Mouse (Mus musculus): Measurements from ENCODE around the gene Trhr2.

The Trhr2 gene

GRCm38 (mm10) chr8:122360696-122361416 is at the start of gene Trhr2:
Trhr2 (minus strand) TSS chr8:122360746.
- no peak for DNase-seq (ENCODE audit: low spot score in 2 of 2)

- DNase-seq (ENCODE audit: low spot score in 2 of 2): no peak
Observed at GRCm38 (mm10) chr8:122407678-122408077, 47.1 kb upstream of the Trhr2 start.

GRCm38 (mm10) chr8:122405146-122405805 is 44.7 kb upstream of the Trhr2 start:
- DNase-seq (ENCODE audit: low spot score in 2 of 2): no peak

GRCm38 (mm10) chr8:122398186-122398585 is 37.6 kb upstream of the Trhr2 start:
- no peak for DNase-seq (ENCODE audit: low spot score in 2 of 2)

GRCm38 (mm10) chr8:122395291-122395690 is 34.7 kb upstream of the Trhr2 start:
- no peak for DNase-seq (ENCODE audit: low spot score in 2 of 2)

GRCm38 (mm10) chr8:122393717-122394116 is 33.2 kb upstream of the Trhr2 start:
- no peak for DNase-seq (ENCODE audit: low spot score in 2 of 2)

GRCm38 (mm10) chr8:122390758-122391157 is 30.2 kb upstream of the Trhr2 start:
- no peak for DNase-seq (ENCODE audit: low spot score in 2 of 2)

GRCm38 (mm10) chr8:122389357-122389756 is 28.8 kb upstream of the Trhr2 start:
- DNase-seq (ENCODE audit: low spot score in 2 of 2): no peak

- DNase-seq (ENCODE audit: low spot score in 2 of 2): no peak
Observed at GRCm38 (mm10) chr8:122383039-122383438, 22.5 kb upstream of the Trhr2 start.

GRCm38 (mm10) chr8:122376365-122377231 is 16.1 kb upstream of the Trhr2 start, which contains the start of gene Zc3h18:
Zc3h18 (plus strand) TSS chr8:122376609.
- peak; percentile 97 to 99 for DNase-seq (ENCODE audit: low spot score in 2 of 2)

- DNase-seq (ENCODE audit: low spot score in 2 of 2): no peak
Observed at GRCm38 (mm10) chr8:122375751-122376364, 15.3 kb upstream of the Trhr2 start.

- DNase-seq (ENCODE audit: low spot score in 2 of 2): no peak
Observed at GRCm38 (mm10) chr8:122375320-122375719, 14.8 kb upstream of the Trhr2 start.

GRCm38 (mm10) chr8:122371706-122372105 is 11.2 kb upstream of the Trhr2 start:
- DNase-seq (ENCODE audit: low spot score in 2 of 2): no peak

GRCm38 (mm10) chr8:122369665-122370064 is 9.1 kb upstream of the Trhr2 start:
- peak; percentile 75 to 79 for DNase-seq (ENCODE audit: low spot score in 2 of 2)

GRCm38 (mm10) chr8:122368494-122368893 is 7.9 kb upstream of the Trhr2 start:
- no peak for DNase-seq (ENCODE audit: low spot score in 2 of 2)

GRCm38 (mm10) chr8:122362967-122363366 is 2.4 kb upstream of the Trhr2 start:
- no peak for DNase-seq (ENCODE audit: low spot score in 2 of 2)

- no peak for DNase-seq (ENCODE audit: low spot score in 2 of 2)
Observed at GRCm38 (mm10) chr8:122362271-122362670, 1.7 kb upstream of the Trhr2 start.

GRCm38 (mm10) chr8:122359111-122359775 is 1.3 kb downstream of the Trhr2 start:
- DNase-seq (ENCODE audit: low spot score in 2 of 2): no peak

GRCm38 (mm10) chr8:122357641-122358040 is 2.9 kb downstream of the Trhr2 start:
- DNase-seq (ENCODE audit: low spot score in 2 of 2): no peak

- no peak for DNase-seq (ENCODE audit: low spot score in 2 of 2)
Observed at GRCm38 (mm10) chr8:122357202-122357601, 3.3 kb downstream of the Trhr2 start.
